Mouse (Mus musculus) ZHBTc4 (cell line): ENCODE results near the gene 2610008E11Rik.
"Not testable (repeated sequence)": the region's sequence is repeated elsewhere in the genome, so short reads cannot be mapped to it uniquely, and the experiment has no call there.

Source experiments
- DNase-seq: peaks from one replicate; pipeline ENCODE4 v3.0.0-alpha.2; 2011; ENCODE audit warnings: low read depth, low spot score

The 2610008E11Rik gene

DNA sequence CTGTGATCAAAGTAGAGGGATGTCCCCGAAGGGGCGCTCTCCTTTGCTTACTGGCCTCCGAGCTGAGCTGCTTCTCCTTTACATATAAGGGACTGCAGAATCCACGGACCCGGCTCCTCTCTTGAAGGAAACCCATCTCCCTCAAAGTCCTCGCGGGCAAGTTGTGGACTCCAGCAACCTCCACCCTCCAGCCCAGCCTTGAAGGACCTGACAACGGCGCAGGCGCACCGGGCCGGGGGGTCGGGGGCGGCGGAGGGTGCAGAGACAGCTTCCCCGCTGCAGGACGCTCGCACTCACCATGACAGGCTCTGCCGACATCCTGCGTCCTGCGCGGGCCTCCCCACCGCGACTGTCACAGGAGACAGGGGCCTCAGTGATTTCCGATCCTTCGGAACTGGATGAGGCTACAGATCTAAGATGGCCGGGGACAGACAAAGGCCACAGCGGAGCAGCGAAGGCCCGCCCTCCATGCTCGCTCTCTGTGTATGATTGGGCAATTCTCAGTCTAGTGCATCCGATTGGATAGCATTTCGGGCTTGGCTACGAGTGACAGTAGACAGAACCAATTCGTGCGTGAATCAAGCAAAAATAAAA lies at the start of gene 2610008E11Rik:
Gene 2610008E11Rik, minus strand, starts transcription at position 440 of the 594 bp plus-strand sequence.
- DNase-seq, result peak; percentile 97

GRCm38 (mm10) chr10:79116125-79116849 lies 18.9 kb upstream of the 2610008E11Rik start:
- peak; percentile 76 for DNase-seq

DNA sequence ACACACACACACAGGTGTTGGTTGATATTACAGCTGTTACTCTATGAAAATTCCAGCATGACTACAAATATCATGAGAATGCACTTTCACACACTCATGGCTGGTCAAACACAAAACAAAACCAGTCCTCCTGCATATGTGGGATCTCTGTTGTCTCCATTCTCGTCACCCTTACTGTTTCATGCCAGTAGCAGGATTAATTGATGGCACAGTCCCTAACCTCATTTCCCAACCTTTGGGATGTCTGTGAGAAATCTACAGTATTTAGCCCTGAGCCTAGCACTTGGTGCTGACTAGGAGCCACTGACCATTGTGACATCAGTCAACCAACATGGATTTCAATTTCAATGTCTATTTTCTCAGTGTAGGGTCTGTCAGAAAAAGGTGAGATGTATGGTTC lies 17.7 kb upstream of the 2610008E11Rik start:
- DNase-seq, result no peak

GRCm38 (mm10) chr10:79110482-79110881 lies 13.1 kb upstream of the 2610008E11Rik start:
- DNase-seq, result no peak

- DNase-seq, result no peak
Measured at GRCm38 (mm10) chr10:79109156-79109555, 11.8 kb upstream of the 2610008E11Rik start.

- DNase-seq, result no peak
Measured at GRCm38 (mm10) chr10:79107531-79107930, 10.1 kb upstream of the 2610008E11Rik start.

- peak; percentile 65 for DNase-seq
Measured at GRCm38 (mm10) chr10:79106325-79107282, 9.2 kb upstream of the 2610008E11Rik start.

- DNase-seq, result no peak
Measured at GRCm38 (mm10) chr10:79096706-79097105, 694 bp downstream of the 2610008E11Rik start.

DNA sequence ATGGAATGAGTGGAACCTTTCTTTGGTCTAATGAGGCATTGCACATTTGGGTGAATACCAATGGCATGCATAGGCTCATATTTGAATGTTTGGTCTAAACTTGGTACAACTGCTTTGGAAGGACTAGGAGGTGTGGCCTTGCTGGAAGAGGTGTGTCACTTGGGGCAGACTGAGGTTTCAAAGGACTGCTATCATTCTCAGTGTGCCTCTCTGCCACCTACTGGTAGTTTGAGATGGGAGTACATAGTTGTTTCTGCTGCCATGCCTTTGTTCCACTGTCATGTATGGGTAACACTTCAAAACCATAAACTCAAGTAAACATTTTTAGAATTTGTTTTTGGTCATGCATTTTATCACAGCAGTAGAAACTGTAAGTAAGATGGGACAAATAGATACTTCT lies 5.7 kb downstream of the 2610008E11Rik start:
- peak; percentile 48 for DNase-seq

- DNase-seq, result no peak
Measured at GRCm38 (mm10) chr10:79089000-79089399, 8.4 kb downstream of the 2610008E11Rik start.

GRCm38 (mm10) chr10:79086577-79086976 lies 10.8 kb downstream of the 2610008E11Rik start:
- DNase-seq, result no peak

DNA sequence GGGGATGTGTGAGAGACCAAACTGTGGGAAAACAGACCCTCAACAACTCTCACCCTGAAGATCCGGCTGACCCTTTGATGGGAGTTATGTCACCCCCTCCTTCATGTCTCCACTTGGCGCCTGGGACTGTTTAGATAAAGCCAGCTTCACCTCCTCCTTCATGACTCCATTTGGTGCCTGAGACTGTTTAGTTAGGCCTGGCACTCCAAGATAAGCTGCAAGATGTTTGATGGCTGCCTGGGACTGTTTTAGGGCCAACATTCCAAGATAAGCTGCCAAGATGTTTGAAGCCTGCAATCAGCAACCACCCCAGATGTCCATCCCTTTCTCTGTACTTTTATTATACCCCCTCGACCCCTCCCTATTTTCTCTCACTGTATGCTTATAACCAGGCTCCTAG lies 40.0 kb downstream of the 2610008E11Rik start:
- DNase-seq, result not testable (repeated sequence)

DNA sequence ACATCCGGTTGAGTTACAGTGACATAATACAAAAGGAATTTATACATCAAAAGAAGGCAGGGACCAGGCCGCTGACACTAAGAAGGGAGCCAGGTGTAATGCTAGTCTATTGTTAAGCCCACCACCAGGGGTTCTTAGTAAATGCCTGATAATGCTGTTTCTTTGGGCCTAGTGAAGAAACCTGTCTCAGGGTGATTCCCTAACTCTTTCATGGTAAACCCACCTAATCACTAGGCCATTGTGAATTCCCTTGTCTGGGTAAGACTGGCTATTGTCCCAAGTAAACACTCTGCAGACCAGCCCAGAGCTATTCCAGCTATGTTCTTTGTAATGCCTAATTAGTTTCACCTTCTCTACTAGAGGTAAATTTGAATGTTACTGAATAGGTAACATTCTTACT lies 54.9 kb downstream of the 2610008E11Rik start:
- DNase-seq, result peak; percentile 91

GRCm38 (mm10) chr10:79028441-79028840 lies 69.0 kb downstream of the 2610008E11Rik start, which contains the start of gene Olfr57:
Gene Olfr57, plus strand, starts transcription at chr10:79028741.
- no peak for DNase-seq
